Mouse (Mus musculus) testis, adult 2 months (tissue): ENCODE results near the gene Cspg5.

Experiments used
- CTCF ChIP-seq: fragments of 200-500 bp; IDR thresholded peaks from 2 replicates; pipeline ENCODE4 v1.5.1; 2012; ENCODE audit warnings: low read depth, mild to moderate bottlenecking, inconsistent platforms, low read length, moderate library complexity; ENCODE audit not compliant: control insufficient read depth, insufficient read depth, insufficient replicate concordance
- POLR2A ChIP-seq: fragments of 200-500 bp; IDR thresholded peaks from 2 replicates; pipeline ENCODE4 v1.6.1; 2012; ENCODE audit warnings: low read depth, mild to moderate bottlenecking, inconsistent platforms, low read length, moderate library complexity; ENCODE audit not compliant: control insufficient read depth

GRCm38 (mm10) chr9:110268416-110268815 lies 24.8 kb downstream of the Cspg5 start:
- TF ChIP-seq CTCF (no peak), POLR2A (no peak)
